In the genomic region with DNA sequence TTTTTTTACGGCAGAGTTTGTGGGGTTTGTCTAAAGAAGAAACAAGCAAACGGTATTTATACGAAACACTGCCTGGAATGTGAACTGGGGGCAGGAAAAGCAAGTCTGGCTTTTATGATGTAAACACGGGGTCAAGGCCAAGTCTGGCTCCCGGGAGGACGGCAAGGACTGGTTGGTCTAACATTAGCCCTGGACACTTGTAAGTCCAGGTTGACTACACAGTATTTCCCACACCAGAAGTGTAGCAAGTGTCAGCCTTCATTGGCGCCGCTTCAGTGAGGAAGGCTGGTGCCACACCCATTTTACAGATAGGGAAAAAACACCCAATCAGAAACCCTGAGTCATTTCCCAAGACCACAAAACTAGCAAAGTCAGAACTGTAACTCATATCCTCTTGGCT, we compare ENCODE assay signal across 9 mouse cellular contexts. TPM values are rescaled to one million over a fixed set of nuclear protein-coding genes. Genes with fewer than 3 reads are reported as not detected.
DNase-seq lines count a peak whose midpoint lies in the region; ATAC-seq and TF ChIP-seq lines count a peak whose summit lies in the region.
"Had no signal": no experiment of that assay in that cellular context is flagged by ENCODE, and none has a peak within 500 bp of the region (broad histone marks: within the 10 kb centered on the region; RNA-seq: fewer than 3 reads in every experiment).

No protein-coding gene starts in this region.

- H3K36me3 ChIP-seq in lung, embryonic 14.5 days (ENCODE audit: insufficient read depth), result no peaks in the 10 kb centered on the region
- no peaks in the 10 kb centered on the region for H3K36me3 ChIP-seq in heart, embryonic 16.5 days (ENCODE audit: control insufficient read depth, insufficient read depth)
- H3K36me3 ChIP-seq in liver, embryonic 14.5 days (replicated peaks; ENCODE audit: control insufficient read depth, insufficient read depth, low read depth), result no peaks in the 10 kb centered on the region
- H3K36me3 ChIP-seq: hindbrain, embryonic 15.5 days had no signal

- H3K27me3 ChIP-seq in lung, embryonic 14.5 days (ENCODE audit: insufficient read depth, low read length), result no peaks in the 10 kb centered on the region
- no peaks in the 10 kb centered on the region for H3K27me3 ChIP-seq in heart, embryonic 16.5 days (ENCODE audit: control insufficient read depth, insufficient read depth, low read length)
- H3K27me3 ChIP-seq in liver, embryonic 14.5 days (ENCODE audit: control insufficient read depth, insufficient read depth, low read length), result no peaks in the 10 kb centered on the region

- no peaks in the 10 kb centered on the region for H3K9me3 ChIP-seq in lung, embryonic 14.5 days (ENCODE audit: low read depth, low read length)
- H3K9me3 ChIP-seq in heart, embryonic 16.5 days (replicated peaks; ENCODE audit: control insufficient read depth, low read length), result no peaks in the 10 kb centered on the region
- H3K9me3 ChIP-seq in liver, embryonic 14.5 days (ENCODE audit: control insufficient read depth, low read length), result no peaks in the 10 kb centered on the region
- H3K9me3 ChIP-seq: hindbrain, embryonic 15.5 days had no signal

- peak overlapping the region; percentile 74; the same call in 1 of the 2 replicates for H3K27ac ChIP-seq in lung, embryonic 14.5 days (ENCODE audit: low read depth)
- H3K27ac ChIP-seq in heart, embryonic 16.5 days (ENCODE audit: low read length), result peak overlapping the region; percentile 13
- no peak overlapping the region for H3K27ac ChIP-seq in liver, embryonic 14.5 days
- H3K27ac ChIP-seq: hindbrain, embryonic 15.5 days had no signal

- WGBS in lung, embryonic 14.5 days, result 47% methylated on average over 8 of the region's 8 CpGs
- 28% methylated on average over 8 of the region's 8 CpGs for WGBS in lung, adult 2 months
- 49% methylated on average over 8 of the region's 8 CpGs for WGBS in heart, embryonic 16.5 days
- 50% methylated on average over 8 of the region's 8 CpGs for WGBS in liver, embryonic 14.5 days (ENCODE audit: insufficient replicate concordance)

- no peak for TF ChIP-seq EP300 in liver, embryonic 14.5 days (IDR thresholded peaks at IDR 0.05; ENCODE audit: low read depth)

- no peak for TF ChIP-seq CTCF in lung, embryonic 14.5 days (IDR thresholded peaks at IDR 0.05; ENCODE audit: low read depth)
- TF ChIP-seq CTCF in lung, adult 2 months (IDR thresholded peaks at IDR 0.05; ENCODE audit: insufficient read depth, low read length), result no peak
- no peak for TF ChIP-seq CTCF in liver, embryonic 14.5 days (IDR thresholded peaks at IDR 0.05; ENCODE audit: low read depth)

- peaks cover 17% of the 10 kb centered on the region; the same call in 1 of the 2 replicates for H3K4me1 ChIP-seq in lung, embryonic 14.5 days (ENCODE audit: insufficient read depth)
- H3K4me1 ChIP-seq in lung, adult 2 months (ENCODE audit: control insufficient read depth, insufficient read depth, low read length), result peaks cover 18% of the 10 kb centered on the region
- peaks cover 32% of the 10 kb centered on the region for H3K4me1 ChIP-seq in heart, embryonic 16.5 days (ENCODE audit: control insufficient read depth, insufficient read depth, low read length)
- peaks cover 12 to 27% of the 10 kb centered on the region in 2 experiments for H3K4me1 ChIP-seq in liver, embryonic 14.5 days (replicated peaks; ENCODE audit: control insufficient read depth in 2 of 2, insufficient read depth in 2 of 2, low read length in 1 of 2)

- ATAC-seq in lung, embryonic 14.5 days (ENCODE audit: insufficient read depth), result peak; percentile 13; the same call in 1 of the 2 replicates
- ATAC-seq in heart, embryonic 16.5 days (replicated peaks; ENCODE audit: extremely low read depth, insufficient read depth, low FRiP score), result no peak
- ATAC-seq in liver, embryonic 14.5 days (ENCODE audit: insufficient read depth), result peak; percentile 22; the same call in 1 of the 2 replicates
- no peak for ATAC-seq in cerebellum, adult (ENCODE audit: insufficient number of reproducible peaks, low FRiP score, low TSS enrichment)

- no peak for TF ChIP-seq POLR2A in lung, adult 2 months (IDR thresholded peaks at IDR 0.05; ENCODE audit: borderline replicate concordance, extremely low read depth, low read depth, low read length)

- H3K9ac ChIP-seq in lung, embryonic 14.5 days, result no peak overlapping the region
- H3K9ac ChIP-seq in heart, embryonic 16.5 days (ENCODE audit: low read length), result no peak overlapping the region
- no peak overlapping the region for H3K9ac ChIP-seq in liver, embryonic 14.5 days (replicated peaks)
- H3K9ac ChIP-seq: hindbrain, embryonic 15.5 days had no signal

- H3K4me3 ChIP-seq in lung, embryonic 14.5 days (ENCODE audit: low read depth, low read length), result no peak overlapping the region
- H3K4me3 ChIP-seq in lung, adult 2 months (replicated peaks; ENCODE audit: extremely low read depth, low read depth, low read length), result no peak overlapping the region
- no peak overlapping the region for H3K4me3 ChIP-seq in heart, embryonic 16.5 days (ENCODE audit: low read length)
- H3K4me3 ChIP-seq in liver, embryonic 14.5 days (ENCODE audit: insufficient read depth in 1 of 2, low read depth in 2 of 2, low read length in 2 of 2), result no peak overlapping the region
- H3K4me3 ChIP-seq: hindbrain, embryonic 15.5 days had no signal

- peak; percentile 68 for DNase-seq in lung, embryonic 14.5 days
- DNase-seq in lung, adult 2 months, result no peak
- DNase-seq in liver, embryonic 14.5 days (ENCODE audit: low read depth in 3 of 3, low spot score in 3 of 3), result no peak
- DNase-seq in yolk sac, embryonic 10.5 days (ENCODE audit: low spot score), result peak; percentile 74
- DNase-seq in frontal cortex, postnatal 25 days (ENCODE audit: low spot score in 2 of 2), result no peak
- DNase-seq: right cerebral cortex, postnatal 14 days had no signal

- H3K4me2 ChIP-seq in lung, embryonic 14.5 days, result no peak overlapping the region
- no peak overlapping the region for H3K4me2 ChIP-seq in heart, embryonic 16.5 days (ENCODE audit: low read depth, low read length)
- H3K4me2 ChIP-seq in liver, embryonic 14.5 days (ENCODE audit: low read depth), result peak overlapping the region; percentile 41
- H3K4me2 ChIP-seq: hindbrain, embryonic 15.5 days had no signal

RNA-seq across cellular contexts. Expression of a gene that starts 18.8 kb away (rescaled TPM):
- 17.1 and 20.7 TPM in 2 replicates for polyA plus RNA-seq in lung, embryonic 14.5 days (2014; fragmentation: Nextera tagmentation; extraction: Ambion mirVana)
- polyA plus RNA-seq in lung, adult 2 months (2012; rRNA removed), result 12.9 and 16.5 TPM in 2 replicates
- polyA plus RNA-seq in heart, embryonic 16.5 days (2015; fragmentation: Nextera tagmentation; extraction: Ambion mirVana), result 48.5 and 49.2 TPM in 2 replicates
- 7.7 and 7.9 TPM in 2 replicates for polyA plus RNA-seq in liver, embryonic 14.5 days (2012; rRNA removed)
- polyA plus RNA-seq in liver, embryonic 14.5 days (2014; fragmentation: Nextera tagmentation; extraction: Ambion mirVana), result 11.4 and 11.8 TPM in 2 replicates

RNA-seq across cellular contexts. Expression of a gene that starts 50.4 kb away (rescaled TPM):
- polyA plus RNA-seq in lung, embryonic 14.5 days (2014; fragmentation: Nextera tagmentation; extraction: Ambion mirVana), result 0.68 and 1.4 TPM in 2 replicates
- polyA plus RNA-seq in lung, adult 2 months (2012; rRNA removed), result 6.9 and 7.9 TPM in 2 replicates
- polyA plus RNA-seq in heart, embryonic 16.5 days (2015; fragmentation: Nextera tagmentation; extraction: Ambion mirVana), result 3.0 and 4.0 TPM in 2 replicates
- polyA plus RNA-seq in liver, embryonic 14.5 days (2012; rRNA removed), result 0.03 and 0.23 TPM in 2 replicates
- polyA plus RNA-seq in liver, embryonic 14.5 days (2014; fragmentation: Nextera tagmentation; extraction: Ambion mirVana), result 0.11 TPM in 1 of 2 replicates, not detected in the other

Comparison
In these comparisons a context has a peak if more than half of its experiments do, and no peak if none do; other contexts are left out.
1. DNase-seq: peak in lung, embryonic 14.5 days (single experiment) and yolk sac, embryonic 10.5 days (single experiment); none in lung, adult 2 months (single experiment), liver, embryonic 14.5 days (0 of 3) and frontal cortex, postnatal 25 days (0 of 2).
2. ATAC-seq: peak in lung, embryonic 14.5 days (single experiment) and liver, embryonic 14.5 days (single experiment); none in heart, embryonic 16.5 days (single experiment) and cerebellum, adult (single experiment).